Mouse (Mus musculus): Measurements from ENCODE around the gene Btbd35f17. TPM values are rescaled to one million over a fixed set of nuclear protein-coding genes. Genes with fewer than 3 reads are reported as not detected.
"Not testable (repeated sequence)": the region's sequence is repeated elsewhere in the genome, so short reads cannot be mapped to it uniquely, and the experiment has no call there.

Btbd35f17 gene
- not detected for total RNA-seq (2021)
- long read RNA-seq, experiment 1 = 0 reads
- long read RNA-seq, experiment 2 = 0 reads

DNA sequence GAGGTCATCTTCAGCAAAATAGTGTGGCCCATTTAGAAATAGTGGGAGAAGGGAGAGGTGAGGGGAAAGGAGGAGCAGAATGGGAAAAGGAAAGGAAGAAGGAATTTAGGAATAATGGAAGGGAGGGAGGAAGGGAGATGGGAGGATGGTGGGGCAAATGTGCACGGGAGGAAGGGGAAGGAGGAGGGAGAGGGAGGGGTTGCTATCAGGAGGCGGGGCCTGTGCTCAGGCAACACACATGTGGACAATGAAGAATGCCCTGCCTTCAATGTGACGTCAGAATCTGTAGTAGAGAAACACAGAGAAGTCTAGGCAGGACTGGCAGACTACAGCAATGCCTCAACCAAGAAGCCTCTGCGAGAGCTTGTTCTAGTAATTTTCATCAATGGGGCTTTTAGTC is at the start of gene Btbd35f17:
Gene Btbd35f17 (plus strand): TSS at position 301 of the 400 bp plus-strand sequence.
- intact Hi-C loops (cut with DNase I); DNase-seq: not testable (repeated sequence)

Other genes with a start within 250 kb of the Btbd35f17 start
- not detected for gene Btbd35f28, start 174.1 kb upstream of the Btbd35f17 start, total RNA-seq (2021)
- gene Btbd35f20, start 79.4 kb upstream of the Btbd35f17 start, total RNA-seq (2021) = not detected

All from heart, postnatal 14 days (tissue).